Mouse (Mus musculus): ENCODE data around the gene Tmem44.
A peak's percentile ranks its signal among the peaks of the same experiment; 100 is the strongest.

Tmem44 gene

DNA sequence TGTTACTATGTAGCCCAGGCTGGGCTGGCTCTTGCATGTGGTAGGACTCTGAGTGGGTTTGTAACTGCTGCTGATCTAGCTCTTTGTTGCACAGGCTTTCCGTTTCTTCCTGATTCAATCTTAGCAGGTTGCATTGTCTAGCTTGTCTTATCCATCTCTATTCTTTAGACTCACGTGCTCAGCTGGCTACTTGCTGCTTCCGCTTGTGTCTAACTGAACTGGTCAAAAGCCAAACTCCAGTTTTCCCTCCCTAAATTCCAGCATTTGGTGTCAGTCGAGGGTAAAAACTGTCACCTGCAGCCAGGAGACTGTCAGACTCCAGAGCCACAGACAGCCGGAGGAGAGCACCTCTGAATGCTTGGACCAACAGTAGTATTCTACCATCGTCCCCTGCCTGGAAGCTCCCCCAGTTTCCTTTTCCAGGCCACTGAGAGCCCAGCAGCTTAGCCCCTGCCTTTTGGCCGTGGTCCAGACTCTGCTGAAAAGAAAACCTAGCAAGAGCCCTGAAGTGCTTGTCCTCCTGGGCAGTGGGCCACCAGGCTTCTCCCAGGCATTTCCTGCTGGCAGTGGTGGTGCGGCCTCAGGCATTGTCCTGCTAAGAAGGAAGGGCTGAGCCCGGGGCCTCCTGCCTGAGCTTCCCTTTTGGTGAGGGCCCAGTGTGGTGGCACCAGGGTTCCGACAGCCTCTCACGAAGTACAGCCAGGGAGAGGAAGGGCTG, 2.1 kb upstream of the Tmem44 start:
- DNase-seq: peak; percentile 64 to 73

DNA sequence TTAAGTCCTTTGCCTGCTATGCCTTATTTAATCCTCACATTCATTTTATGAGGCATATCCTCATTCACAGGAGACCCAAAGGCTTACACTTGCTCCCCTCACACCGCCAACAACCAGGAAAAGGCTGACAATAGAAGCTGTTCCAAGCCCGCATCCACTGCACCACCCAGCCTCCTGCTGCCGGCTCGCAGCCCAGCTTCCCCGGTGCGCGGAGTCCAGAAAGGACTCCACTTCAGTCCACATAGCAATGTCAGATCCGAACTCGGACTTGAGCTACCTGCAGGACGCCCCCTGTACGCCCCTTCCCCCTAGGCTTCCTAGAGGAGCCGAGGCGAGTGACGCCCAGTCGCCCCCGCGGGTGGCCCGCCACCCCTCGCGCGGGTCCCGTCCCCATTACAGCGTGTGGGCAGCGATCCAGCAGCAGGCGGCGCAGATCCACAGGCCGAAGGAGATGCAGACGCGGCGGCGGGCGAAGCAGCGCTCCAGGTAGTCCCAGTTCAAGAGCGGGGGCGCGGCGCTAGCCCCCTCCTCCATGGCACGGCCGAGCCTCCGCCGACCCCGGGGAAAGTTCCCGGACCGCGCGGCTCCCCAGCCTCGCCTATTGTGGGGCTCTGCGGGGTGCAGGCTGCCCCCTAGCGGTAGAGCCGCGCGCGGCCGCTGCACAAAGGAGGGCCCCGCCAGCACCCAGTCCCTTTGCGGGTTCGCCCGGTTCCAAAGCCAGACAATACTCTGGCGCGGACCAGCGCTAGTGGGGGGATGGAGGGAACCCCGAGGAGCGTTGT, 485 bp downstream of the Tmem44 start:
- peak; percentile 80 to 87 for DNase-seq

DNA sequence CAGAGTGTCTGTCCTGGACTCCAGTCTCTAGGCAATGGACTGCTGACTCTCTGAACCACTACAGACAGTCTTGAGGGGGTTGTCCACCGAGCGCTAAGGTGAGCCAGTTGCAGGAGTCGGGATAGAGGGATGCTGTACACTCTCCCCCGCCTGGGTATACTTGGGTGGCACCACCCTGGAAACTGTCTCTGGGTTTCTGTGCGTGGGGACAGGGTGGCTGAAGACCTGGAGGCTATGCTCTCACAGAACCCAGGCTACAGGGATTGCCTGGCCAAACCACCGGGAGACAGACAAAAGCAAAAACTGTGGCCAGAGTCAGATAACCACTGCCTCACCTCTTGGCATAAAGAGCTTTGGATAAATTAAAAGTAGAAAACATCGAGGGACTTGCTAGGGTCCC, 1.1 kb downstream of the Tmem44 start:
- no peak for DNase-seq

DNA sequence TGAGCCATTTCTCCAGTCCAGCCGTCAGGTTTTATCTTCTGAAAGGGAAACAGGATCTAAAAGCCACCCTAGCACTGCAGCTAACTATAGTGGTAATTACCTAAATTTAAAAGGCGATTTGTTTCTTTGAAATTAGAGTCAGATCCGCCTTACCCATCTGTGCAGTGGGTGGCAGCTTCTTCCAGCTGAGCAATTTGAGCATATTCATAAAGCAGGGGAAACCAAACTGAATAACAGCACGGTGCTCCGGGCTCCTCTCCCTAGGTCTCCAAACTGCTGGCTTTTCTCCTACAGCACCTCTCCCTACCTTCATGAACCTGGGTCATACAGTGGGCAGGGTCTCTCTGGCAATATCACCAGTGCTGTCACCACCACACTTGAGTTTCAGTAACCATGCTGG, 2.4 kb downstream of the Tmem44 start:
- DNase-seq: no peak

DNA sequence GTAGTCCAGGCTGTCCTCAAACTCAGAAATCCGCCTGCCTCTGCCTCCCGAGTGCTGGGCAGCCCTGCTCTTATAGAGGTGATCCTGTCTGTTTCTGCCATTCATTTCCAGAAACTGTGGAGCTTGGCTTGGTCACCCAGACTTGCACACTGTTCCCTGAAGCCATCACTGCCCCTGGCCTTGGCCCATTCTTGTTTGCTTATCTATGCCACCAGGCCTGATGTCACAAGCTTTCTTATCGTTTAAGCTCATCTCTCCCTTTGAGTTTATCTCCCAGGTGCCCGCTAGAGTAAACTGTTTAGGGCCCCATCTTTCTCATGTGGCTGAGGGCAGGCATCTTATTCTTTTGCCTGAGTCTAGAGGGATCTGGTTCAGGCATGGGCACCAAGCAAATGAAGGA, 5.9 kb downstream of the Tmem44 start:
- DNase-seq: no peak

DNA sequence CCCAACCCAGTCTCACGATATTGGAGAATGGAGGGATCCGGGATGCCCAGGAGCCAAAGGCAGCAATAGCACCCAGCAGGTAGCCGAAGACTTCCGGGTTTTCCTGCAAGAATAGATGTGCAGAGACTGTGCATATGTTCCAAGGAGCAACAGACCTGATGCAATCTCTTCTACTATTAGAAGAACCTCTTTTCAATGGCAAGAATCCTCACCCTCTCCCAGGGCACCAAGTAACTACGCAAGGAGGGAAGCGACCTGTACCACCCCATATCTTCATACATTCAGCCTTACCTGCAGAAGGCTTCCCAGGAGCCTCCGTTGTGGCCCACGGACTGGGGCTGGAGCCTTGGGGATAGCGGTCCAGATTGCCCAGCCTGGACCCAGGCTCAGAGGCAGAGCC, 7.3 kb downstream of the Tmem44 start:
- no peak for DNase-seq

DNA sequence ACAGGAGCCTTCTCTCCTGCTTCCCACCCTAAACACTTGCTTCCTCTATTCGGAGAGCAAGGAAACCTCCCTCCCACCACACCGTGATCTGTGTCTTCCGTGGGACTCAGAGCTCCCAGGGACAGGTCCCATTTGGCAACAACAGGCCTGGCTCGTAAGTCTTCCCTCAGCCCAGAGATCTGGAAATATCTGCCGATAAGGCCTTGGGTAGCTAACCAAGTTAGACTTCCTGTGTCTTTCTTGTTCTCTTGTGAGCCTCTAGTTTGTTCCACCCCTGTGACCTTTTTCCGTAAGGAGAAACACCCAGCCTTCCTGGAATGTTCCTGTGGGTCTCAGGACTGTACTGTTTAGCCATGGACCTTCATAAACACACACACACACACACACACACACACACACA, 7.8 kb downstream of the Tmem44 start:
- no peak for DNase-seq

DNA sequence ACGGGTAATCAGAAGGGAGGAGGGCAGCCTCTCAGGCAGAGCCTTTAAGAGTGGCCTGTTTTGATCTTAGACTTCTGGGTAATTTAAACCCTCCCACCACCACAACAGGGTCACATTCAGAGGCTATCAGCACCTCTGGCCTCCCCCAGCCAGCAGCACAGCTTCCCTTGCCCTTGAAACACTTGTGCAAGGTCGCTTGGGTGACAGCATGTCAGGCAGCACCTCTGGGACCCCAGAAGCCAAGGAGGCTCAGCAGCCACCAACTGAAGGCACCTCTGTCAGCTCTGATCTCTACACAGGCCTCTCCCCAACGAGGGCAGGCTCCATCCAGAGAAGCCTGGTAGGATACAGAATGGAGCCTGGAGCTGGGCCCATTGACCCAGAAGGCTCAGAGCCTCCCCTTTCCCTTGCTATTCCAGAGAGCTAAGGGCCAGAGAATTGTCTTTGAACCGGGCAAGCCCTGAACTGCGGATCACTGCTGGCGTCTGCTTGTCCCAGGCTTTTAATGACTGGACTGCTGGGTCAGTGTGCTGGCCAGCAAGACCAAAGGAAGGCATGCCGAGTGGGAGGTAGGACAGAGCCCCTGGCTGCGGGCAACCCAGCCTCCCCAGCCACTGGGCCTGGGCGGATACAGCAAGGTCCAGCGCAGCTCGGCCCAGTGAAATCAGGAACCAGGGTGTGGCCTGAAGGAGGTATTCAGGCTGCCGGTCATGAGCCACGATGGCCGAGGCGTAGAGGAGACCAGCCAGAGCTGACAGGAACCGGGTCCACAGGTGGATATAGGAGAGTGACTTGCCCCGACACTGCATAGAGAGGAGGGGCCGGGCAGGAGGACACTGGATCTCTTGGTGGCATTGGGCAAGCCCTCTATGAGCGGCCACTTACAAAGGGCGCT, 10.3 kb downstream of the Tmem44 start:
- DNase-seq: no peak

DNA sequence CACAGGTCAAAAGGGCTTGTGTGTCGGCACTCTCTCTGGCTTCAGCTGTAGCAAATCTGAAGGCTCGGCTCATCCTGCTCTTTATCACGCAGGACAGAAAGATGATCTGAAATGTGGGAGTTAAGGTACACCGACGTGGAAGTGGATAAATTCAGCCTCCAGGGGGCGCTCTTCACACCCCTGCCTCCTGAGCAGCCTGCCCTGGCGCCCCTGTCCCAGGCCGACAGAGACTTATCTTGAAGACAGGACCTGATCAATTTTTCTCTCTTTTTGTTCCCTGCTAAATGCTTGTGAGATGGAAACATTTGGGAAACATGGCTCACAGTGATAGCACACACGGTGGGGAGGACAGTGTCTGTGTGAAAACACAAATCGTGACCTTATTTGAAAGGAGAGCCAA, 11.2 kb downstream of the Tmem44 start:
- peak; percentile 38 to 62 for DNase-seq

DNA sequence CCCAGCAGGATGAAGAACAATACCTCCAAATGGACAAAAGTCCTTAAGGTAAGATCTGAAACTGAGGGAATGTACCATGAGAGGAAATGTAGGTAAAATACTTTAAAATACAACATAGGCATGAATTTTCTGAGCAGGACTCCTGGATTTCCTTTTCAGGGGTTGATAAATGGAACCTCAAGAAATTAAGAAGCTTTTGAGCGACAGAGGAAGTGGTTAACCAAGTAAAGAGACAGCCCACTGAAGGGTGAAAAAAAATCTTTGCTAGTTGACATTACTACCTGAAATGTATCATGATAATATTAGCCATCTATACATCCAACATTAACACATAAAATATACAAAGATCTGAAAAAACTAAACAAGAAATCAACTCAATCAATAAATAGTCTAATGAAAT, 15.6 kb downstream of the Tmem44 start:
- DNase-seq: no peak

DNA sequence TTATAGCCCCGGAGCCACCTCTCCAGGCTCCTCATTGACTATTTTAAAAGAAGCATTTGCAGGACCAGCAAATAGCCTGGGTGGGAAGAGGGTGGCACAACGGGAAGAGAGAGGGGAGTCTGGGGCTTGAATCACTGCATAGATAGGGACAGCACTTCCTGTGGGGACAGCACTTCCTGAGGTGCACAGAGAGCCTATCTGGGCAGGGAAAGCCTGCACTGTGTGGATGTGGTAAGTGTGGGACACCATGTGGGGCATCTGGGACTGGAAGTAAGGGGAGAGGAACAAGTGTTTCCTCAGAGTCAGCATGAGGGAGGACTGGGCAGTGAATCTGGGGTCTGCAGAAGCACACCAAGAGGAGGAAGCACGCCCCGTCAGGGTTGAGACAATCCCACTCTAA, 17.1 kb downstream of the Tmem44 start:
- DNase-seq: no peak

DNA sequence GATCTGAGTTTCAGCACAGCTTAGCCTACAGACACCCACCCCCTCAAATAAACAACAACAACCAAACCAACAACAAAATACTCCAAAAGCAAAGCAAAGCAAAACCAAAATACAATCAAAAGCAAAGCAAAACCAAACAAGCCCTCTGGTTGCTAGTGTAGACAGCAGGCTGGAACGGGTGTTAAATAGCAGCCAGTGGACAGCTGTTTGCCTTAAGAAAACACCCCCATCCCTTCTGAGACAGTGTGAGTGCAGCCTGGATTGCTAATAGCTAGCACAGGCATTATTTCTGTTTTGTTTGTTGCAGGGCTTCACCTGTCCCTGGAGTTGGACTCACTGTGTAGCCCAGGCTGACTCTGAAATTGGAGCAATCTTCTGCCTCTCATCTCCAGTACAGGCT, 17.7 kb downstream of the Tmem44 start:
- no peak for DNase-seq

DNA sequence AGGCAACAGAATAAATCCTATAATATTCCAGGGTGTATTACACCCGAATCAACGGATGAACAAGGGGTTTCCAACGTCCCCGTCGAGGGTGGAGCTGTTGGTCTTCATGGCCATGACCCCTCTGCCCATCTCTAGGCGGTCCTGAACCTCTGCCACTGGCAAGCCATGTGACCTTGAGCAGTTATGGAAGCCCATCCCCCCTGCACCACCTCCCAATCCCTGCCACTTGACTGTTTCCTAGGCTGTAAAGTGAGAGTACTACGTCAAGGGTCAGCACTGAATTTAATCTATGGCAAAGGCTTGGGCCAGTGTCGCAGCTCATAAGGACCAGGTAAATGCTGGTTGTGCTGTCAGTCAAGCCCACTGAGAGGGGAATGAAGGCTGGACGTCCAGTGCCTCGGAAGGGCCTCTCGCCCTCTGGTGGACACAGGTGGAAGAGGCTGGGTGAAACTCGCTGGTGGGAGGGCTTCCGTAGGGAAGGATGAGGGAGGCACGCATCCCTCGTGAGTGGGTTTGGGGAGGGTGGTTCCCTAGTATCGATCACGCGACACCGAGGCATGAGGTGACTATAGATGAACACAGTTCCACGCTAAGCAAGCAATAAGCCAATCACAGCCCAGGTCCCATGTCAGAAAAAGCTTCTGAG, 18.8 kb downstream of the Tmem44 start:
- peak; percentile 65 to 81 for DNase-seq

DNA sequence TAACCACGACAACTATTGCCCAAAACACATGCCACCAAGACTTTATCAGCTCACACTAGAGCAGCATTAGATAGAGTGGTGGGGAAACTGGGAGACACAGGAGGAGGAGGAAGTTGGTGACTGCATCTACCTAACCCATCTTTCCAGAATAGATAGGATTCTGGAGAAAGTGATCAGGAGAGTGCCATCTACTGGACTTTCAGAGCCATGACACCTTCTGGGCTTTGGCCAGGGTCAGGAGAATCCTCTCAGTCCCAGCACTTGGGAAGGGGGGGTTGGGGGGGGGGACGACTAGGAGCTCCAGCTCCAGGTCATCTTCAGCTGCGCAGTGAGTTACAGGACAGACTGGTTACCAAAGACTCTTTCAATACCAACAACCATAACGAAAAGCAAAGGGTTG, 19.8 kb downstream of the Tmem44 start:
- DNase-seq: peak; percentile 55 to 70

DNA sequence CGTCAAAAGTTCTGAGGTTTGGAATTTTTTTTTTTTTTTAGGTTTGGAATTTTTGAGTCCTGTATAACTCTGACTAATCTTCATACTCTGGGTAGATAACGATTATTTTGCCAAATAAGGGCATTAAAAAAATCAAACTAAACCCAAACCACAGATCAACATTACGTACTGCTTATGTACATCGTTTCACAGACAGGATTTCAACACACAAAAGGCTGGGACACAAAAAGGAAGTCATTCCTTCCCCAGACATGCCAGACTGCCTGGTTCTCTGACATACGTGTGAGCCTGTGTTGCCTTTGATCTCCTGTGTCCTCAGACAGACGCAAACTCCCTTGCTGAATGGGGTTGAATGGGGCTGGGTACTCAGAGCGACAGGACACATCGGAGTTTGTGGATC, 22.3 kb downstream of the Tmem44 start:
- no peak for DNase-seq

DNA sequence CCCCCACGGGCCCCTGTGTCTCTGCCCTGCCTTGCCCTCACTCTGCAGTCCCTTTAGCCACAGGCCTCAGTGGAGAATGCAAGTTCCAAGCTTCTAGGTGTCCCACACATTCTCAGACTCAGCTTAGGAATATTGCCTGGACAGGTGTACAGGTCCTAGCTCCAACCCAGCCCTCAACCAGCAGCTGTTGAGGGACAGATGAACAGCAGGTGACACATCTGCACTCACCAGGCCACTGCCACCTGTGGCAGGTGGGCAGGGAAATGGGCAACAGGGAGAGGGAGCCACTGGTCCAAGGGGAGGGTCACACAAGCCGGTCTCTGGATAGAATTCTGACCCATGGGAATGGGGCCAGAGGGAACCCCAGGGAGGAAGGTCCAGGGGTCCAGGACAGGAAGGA, 22.8 kb downstream of the Tmem44 start:
- no peak for DNase-seq

DNA sequence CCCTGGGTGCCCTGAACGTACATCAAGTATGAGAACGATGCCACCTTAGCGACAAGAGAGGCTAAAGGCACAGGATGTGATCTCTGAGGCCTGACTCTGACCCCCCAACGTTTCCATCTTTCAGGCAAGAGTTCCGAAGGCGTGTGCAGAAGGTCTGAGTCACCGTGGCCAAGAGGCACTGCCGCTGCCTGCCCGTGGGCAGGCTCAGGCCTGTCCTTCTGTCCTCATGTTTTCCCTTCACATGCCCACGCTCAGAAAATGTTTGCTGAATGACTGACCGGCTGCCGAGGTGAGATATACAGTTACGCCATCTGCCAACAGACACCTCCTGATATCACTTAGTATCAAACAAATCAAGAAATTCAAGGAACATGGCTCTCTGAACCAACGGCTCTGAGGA, 24.9 kb downstream of the Tmem44 start:
- DNase-seq: no peak

DNA sequence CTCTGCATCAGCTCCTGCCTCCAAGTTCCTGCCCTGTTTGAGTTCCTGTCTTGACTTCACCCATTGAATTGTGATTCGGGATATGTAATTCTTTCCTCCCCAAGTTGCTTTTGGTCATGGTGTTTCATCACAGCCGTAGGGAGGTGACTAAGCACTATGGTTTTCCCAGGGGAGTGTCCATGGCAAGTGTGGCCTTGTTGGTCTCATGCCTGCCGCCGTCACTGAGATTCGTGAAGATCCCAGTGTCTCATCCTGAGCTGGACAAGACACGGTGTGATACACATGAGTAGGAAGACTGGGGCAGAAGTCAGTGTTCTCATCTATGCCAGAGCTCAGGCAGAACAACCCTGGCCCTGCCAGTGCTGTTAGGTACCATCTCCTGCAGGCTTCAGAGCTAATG, 26.2 kb downstream of the Tmem44 start:
- no peak for DNase-seq

DNA sequence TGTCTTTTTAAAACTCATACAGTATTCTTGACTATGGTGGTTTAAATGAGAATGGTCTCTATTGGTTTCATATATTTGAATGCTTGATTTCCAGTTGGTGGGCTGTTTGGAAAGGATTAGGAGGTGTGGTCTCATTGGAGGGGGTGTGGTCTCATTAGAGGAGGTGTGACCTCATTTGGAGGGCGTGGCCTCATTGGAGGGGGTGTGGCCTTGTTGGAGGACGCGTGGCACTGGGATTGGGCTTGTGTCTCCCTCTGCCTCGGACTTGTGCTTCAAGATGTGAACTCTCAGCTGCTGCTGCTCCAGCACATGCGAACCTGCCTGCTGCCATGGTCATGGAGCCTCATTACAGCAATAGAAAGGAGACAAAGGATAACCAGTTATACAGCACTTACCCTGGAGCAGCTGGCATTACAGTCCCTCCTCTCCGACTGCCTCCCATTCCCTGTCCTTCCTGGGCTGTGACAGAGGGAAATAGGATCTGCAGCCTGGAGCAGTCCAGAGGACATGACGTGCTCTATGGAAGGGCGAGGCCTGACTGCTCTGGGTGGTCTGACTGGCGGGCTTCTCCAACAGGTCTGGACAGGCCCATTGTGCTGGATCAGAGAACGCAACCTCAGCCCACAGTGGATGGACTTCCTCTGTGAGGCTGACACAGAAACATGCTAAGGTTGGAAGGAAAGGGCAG, 28.2 kb downstream of the Tmem44 start:
- no peak for DNase-seq

DNA sequence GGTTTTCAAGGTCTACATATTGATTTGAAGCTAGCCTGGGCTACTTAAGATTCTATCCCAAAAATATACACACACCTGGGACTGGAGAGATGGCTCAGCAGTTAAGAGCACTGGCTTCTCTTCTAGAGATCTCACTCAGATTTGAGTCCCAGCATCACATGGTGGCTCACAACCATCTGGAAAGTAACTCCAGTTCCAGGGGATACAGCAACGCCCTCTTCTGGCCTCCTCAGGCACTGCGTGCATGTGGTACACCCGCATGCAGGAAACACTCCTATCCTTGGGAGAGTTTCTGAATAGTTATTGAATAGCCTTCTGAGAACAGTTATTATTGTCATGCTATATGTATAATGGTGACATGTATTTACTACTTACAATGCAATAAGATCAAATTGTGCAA, 29.5 kb downstream of the Tmem44 start:
- DNase-seq: peak in 1 of 2 experiments; percentile 47

DNA sequence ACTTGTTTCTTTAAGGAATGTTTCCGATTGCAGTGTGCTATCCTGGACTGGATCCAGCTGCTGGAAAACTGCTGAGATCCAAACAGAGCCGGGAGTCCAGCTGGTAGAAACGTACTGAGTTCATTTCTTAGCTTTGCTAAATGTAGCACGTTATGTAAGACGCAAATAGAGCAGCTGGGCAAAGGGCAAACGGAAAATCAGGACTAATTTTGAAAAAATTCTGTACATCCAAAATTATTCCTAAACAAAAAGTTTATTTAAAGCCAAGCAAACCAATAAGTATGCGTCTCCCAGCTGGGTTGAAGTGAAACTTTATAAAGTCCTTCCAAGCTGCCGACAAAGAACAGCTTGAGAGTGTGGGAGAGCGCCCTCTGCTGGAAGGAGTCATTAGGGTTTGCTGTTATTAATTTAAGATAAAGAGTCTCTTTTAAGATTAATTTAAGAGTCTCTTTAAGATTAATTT, 30.2 kb downstream of the Tmem44 start:
- peak; percentile 82 to 87 for DNase-seq

DNA sequence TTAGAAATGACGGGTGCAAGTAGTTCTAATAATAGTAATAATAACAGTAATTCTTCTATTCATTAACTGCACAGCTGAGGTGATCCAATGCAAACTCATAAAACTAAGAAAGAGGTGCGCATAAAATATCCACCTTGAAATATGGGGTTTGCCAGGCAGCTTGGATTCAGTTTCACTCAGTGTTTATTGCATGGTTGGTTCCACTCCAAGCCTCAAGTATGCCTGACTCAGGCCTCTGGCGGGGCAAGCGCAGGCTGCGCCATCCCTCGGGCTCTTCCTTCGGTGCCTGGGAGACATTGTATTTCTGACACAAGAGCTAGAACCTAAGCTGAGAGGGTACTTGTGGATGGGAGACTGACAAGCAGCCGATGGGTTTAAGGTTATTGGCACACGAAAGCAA, 32.0 kb downstream of the Tmem44 start:
- DNase-seq: no peak
